Mouse (Mus musculus) cerebellum, adult 18-20 months (tissue): ENCODE measurements around the gene Slc25a19.
A peak's percentile ranks its signal among the peaks of the same experiment; 100 is the strongest.
"Not testable (repeated sequence)": the region's sequence is repeated elsewhere in the genome, so short reads cannot be mapped to it uniquely, and the experiment has no call there.

ENCODE experiments used
- DNase-seq, 2 experiments: peaks; one replicate each; pipeline ENCODE4 v3.0.0; 2021

The Slc25a19 gene

GRCm38 (mm10) chr11:115627705-115628464 is at the start of gene Slc25a19:
Gene Slc25a19, minus strand, starts transcription at chr11:115628295.
- DNase-seq, result peak; percentile 98 to 100

- no peak for DNase-seq
Measured at GRCm38 (mm10) chr11:115677511-115677910, 49.4 kb upstream of the Slc25a19 start.

GRCm38 (mm10) chr11:115676738-115677137 is 48.6 kb upstream of the Slc25a19 start:
- DNase-seq, result no peak

GRCm38 (mm10) chr11:115674235-115674865 is 46.3 kb upstream of the Slc25a19 start:
- no peak for DNase-seq

GRCm38 (mm10) chr11:115673471-115674234 is 45.6 kb upstream of the Slc25a19 start:
- peak; percentile 78 to 79 for DNase-seq

- peak in 1 of 2 experiments; percentile 46 for DNase-seq
Measured at GRCm38 (mm10) chr11:115672226-115672987, 44.3 kb upstream of the Slc25a19 start.

GRCm38 (mm10) chr11:115670451-115671050 is 42.5 kb upstream of the Slc25a19 start:
- peak; percentile 51 to 52 for DNase-seq

- no peak for DNase-seq
Measured at GRCm38 (mm10) chr11:115663676-115664335, 35.7 kb upstream of the Slc25a19 start.

GRCm38 (mm10) chr11:115660376-115660775 is 32.3 kb upstream of the Slc25a19 start:
- DNase-seq, result peak; percentile 65 to 79

GRCm38 (mm10) chr11:115658521-115658920 is 30.4 kb upstream of the Slc25a19 start:
- DNase-seq, result no peak

GRCm38 (mm10) chr11:115654128-115654527 is 26.0 kb upstream of the Slc25a19 start:
- DNase-seq, result no peak

- no peak for DNase-seq
Measured at GRCm38 (mm10) chr11:115653194-115653593, 25.1 kb upstream of the Slc25a19 start.

GRCm38 (mm10) chr11:115651680-115652079 is 23.6 kb upstream of the Slc25a19 start:
- no peak for DNase-seq

- peak; percentile 89 to 94 for DNase-seq
Measured at GRCm38 (mm10) chr11:115649706-115650105, 21.6 kb upstream of the Slc25a19 start.

- peak; percentile 68 to 76 for DNase-seq
Measured at GRCm38 (mm10) chr11:115647459-115647858, 19.4 kb upstream of the Slc25a19 start.

GRCm38 (mm10) chr11:115646439-115646838 is 18.3 kb upstream of the Slc25a19 start:
- no peak for DNase-seq

GRCm38 (mm10) chr11:115645498-115645897 is 17.4 kb upstream of the Slc25a19 start:
- not testable (repeated sequence) for DNase-seq

- DNase-seq, result no peak
Measured at GRCm38 (mm10) chr11:115644308-115644707, 16.2 kb upstream of the Slc25a19 start.

- DNase-seq, result no peak
Measured at GRCm38 (mm10) chr11:115643265-115643664, 15.2 kb upstream of the Slc25a19 start.

GRCm38 (mm10) chr11:115642705-115643104 is 14.6 kb upstream of the Slc25a19 start:
- DNase-seq, result no peak

- DNase-seq, result no peak
Measured at GRCm38 (mm10) chr11:115641664-115642036, 13.6 kb upstream of the Slc25a19 start.
